Mouse (Mus musculus) forebrain, embryonic 13.5 days (tissue): Measurements from ENCODE around the gene Cant1. TPM values are rescaled to one million over a fixed set of nuclear protein-coding genes. Genes with fewer than 3 reads are reported as not detected.

Experiments used
- ATAC-seq: fragments of 200-750 bp; cut with Nextera tagmentation; 2 replicates; pipeline ENCODE4 v1.8.0; 2017
- H3K27ac ChIP-seq: fragments of 300-500 bp; sonication (generic); 2 replicates; pipeline ENCODE4 v1.5.1; 2015; ENCODE audit warnings: inconsistent platforms, mild to moderate bottlenecking, moderate library complexity
- H3K27me3 ChIP-seq: fragments of 300-500 bp; sonication (generic); 2 replicates; pipeline ENCODE4 v1.6.1; 2015; ENCODE audit warnings: mild to moderate bottlenecking, inconsistent platforms
- H3K36me3 ChIP-seq: fragments of 300-500 bp; sonication (generic); 2 replicates; pipeline ENCODE4 v1.6.1; 2015; ENCODE audit warnings: mild to moderate bottlenecking, inconsistent platforms; ENCODE audit not compliant: poor library complexity, severe bottlenecking
- H3K4me1 ChIP-seq: fragments of 300-500 bp; sonication (generic); 2 replicates; pipeline ENCODE4 v1.6.1; 2015; ENCODE audit warnings: inconsistent platforms
- H3K4me2 ChIP-seq: fragments of 300-500 bp; sonication (generic); 2 replicates; pipeline ENCODE4 v1.6.1; 2015; ENCODE audit warnings: inconsistent platforms, mild to moderate bottlenecking, moderate library complexity
- H3K4me3 ChIP-seq: fragments of 300-500 bp; sonication (generic); 2 replicates; pipeline ENCODE4 v1.5.1; 2015; ENCODE audit warnings: mild to moderate bottlenecking, inconsistent platforms
- H3K9ac ChIP-seq: fragments of 300-500 bp; sonication (generic); 2 replicates; pipeline ENCODE4 v1.6.1; 2015; ENCODE audit warnings: mild to moderate bottlenecking, inconsistent platforms
- H3K9me3 ChIP-seq: fragments of 300-500 bp; sonication (generic); replicated peaks from 2 replicates; pipeline ENCODE4 v1.6.1; 2016; ENCODE audit warnings: inconsistent platforms
- WGBS: fragments of 180-500 bp; shearing (Covaris S2); methylation state at CpG from one replicate; pipeline ENCODE4 v1.1.7; 2015; 5-methylcytosine and 5-hydroxymethylcytosine counted together
- polyA plus RNA-seq: library from polyadenylated mRNA; unstranded; fragments of >200 nt; fragmentation: Nextera tagmentation; extraction: Ambion mirVana; gene quantifications from 2 replicates; pipeline ENCODE4 v1.2.1, GENCODE M21; 2015

The Cant1 gene
- polyA plus RNA-seq, 1 experiment from 2014 or later: 20.3 TPM

DNA sequence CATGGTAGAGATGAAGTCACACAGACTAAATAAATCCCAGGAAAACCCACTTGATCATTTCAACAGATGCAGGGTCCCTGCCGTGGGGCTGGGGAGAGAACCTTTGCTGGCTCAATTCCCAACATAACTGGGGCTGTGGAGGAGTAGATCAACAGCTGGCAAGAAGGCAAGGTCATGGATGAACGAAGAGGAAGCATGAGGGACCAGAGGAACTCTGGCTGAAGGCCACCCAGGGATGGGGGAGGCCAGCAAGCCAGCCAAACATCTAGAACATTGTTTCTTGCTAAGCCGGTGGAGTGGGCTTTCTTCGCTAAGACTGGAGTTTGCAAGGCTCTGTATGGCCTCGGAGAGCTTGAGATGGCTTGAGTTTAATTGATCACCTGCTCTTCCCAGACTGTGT, 43.0 kb downstream of the Cant1 start:
- Histone ChIP-seq H3K4me1 (peaks cover 9% of the 10 kb centered on the region; the same call in 1 of the 2 replicates), H3K9ac (no peak overlapping the region), H3K9me3 (no peaks in the 10 kb centered on the region), H3K27ac (no peak overlapping the region), H3K27me3 (no peaks in the 10 kb centered on the region), H3K4me2 (no peak overlapping the region), H3K4me3 (no peak overlapping the region), H3K36me3 (no peaks in the 10 kb centered on the region)
- 88% methylated on average over 5 of the region's 5 CpGs for WGBS
- ATAC-seq: no peak

DNA sequence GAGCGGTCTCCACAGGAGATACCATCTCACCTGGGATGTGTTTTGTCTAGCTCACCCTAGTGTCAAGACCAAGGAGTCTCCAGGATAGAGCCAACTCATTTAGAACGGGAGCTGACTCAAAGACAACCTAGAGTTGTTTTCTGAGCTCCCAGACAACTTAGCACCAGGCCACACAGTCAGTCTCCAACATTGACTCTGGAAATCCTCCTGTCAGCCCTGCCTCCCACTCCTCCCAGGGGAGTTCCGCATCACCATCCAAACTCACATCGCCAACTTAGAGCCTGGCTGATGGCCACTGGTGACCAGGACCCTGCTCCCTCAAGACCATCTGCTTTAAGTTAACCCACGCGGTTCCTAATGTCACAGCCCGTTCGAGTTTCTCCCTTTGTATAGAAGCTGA, 43.4 kb downstream of the Cant1 start:
- WGBS: 92% methylated on average over 8 of the region's 8 CpGs
- no peaks in the 10 kb centered on the region for H3K36me3 ChIP-seq
- H3K4me2 ChIP-seq: no peak overlapping the region
- H3K9me3 ChIP-seq: no peaks in the 10 kb centered on the region
- H3K9ac ChIP-seq: no peak overlapping the region
- no peak for ATAC-seq
- peaks cover 9% of the 10 kb centered on the region; the same call in 1 of the 2 replicates for H3K4me1 ChIP-seq
- H3K4me3 ChIP-seq: no peak overlapping the region
- H3K27ac ChIP-seq: no peak overlapping the region
- H3K27me3 ChIP-seq: no peaks in the 10 kb centered on the region

DNA sequence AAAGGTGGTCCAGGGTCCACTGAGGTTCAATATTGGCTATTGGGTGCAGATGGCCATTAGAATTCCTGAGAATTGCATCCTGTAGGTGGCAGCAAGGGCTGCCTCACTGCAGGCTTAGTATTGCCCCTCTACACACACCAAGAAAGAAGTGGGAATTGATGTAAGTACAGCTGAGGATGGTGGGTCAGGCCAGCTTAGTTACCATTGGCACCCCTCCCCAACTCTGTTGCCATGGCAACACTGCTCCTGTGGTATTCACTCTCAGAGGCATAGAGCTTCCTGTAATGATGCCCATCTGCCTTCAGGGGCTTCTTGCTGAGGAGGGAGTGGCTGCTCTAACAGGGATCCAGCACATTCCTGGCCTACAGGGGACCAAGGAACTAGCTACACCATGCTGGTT, 43.9 kb downstream of the Cant1 start:
- H3K9ac ChIP-seq: no peak overlapping the region
- no peak overlapping the region for H3K4me2 ChIP-seq
- H3K36me3 ChIP-seq: no peaks in the 10 kb centered on the region
- no peaks in the 10 kb centered on the region for H3K27me3 ChIP-seq
- H3K9me3 ChIP-seq: no peaks in the 10 kb centered on the region
- ATAC-seq: no peak
- no peak overlapping the region for H3K4me3 ChIP-seq
- H3K27ac ChIP-seq: no peak overlapping the region
- peaks cover 9% of the 10 kb centered on the region; the same call in 1 of the 2 replicates for H3K4me1 ChIP-seq

DNA sequence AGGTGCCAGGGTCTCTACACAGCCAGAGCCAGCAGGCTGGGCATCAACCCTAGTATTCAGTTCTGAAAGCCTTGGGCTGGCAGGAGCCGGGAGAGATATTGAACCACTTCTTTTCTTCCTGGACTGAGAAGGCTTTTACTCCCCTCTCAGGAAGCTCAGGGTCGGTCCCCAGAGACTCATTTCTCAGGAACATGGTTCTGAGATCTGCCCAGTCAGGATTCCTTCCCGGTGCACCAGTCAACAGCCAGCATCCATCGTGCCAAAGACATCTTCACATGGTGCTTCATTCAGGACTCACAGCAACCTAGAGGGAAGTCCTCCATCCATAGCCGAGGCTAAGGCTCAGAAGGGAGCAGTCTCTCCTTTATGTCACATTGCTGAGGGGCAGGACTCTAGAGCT, 44.4 kb downstream of the Cant1 start:
- no peak overlapping the region for H3K27ac ChIP-seq
- no peak overlapping the region for H3K4me3 ChIP-seq
- no peaks in the 10 kb centered on the region for H3K9me3 ChIP-seq
- no peaks in the 10 kb centered on the region for H3K27me3 ChIP-seq
- no peak overlapping the region for H3K4me2 ChIP-seq
- peaks cover 9% of the 10 kb centered on the region; the same call in 1 of the 2 replicates for H3K4me1 ChIP-seq
- no peaks in the 10 kb centered on the region for H3K36me3 ChIP-seq
- no peak overlapping the region for H3K9ac ChIP-seq
- WGBS: 72% methylated on average over 5 of the region's 5 CpGs
- no peak for ATAC-seq

DNA sequence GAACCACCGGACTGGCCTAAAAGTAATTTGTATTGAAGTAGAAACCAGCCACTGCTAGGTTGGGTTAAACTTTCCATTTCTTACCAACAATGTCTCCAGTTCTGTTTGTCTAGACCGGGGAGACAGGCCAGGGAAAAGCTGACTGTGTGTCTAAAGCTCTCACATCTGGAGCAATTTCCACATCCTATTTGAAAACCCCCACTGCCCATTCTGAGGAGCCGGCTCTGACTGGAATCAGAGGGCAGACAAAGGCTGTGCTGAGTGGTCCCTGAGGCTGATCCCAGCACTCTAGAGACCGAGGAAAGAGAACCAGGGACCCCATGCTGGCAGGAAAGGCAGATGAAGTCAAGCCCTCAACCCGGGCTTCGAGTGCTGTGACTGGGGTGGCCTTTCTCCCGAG, 46.2 kb downstream of the Cant1 start:
- Histone ChIP-seq H3K27ac (no peak overlapping the region), H3K4me1 (peaks cover 9% of the 10 kb centered on the region; the same call in 1 of the 2 replicates), H3K4me3 (no peak overlapping the region), H3K9me3 (no peaks in the 10 kb centered on the region), H3K9ac (no peak overlapping the region), H3K4me2 (no peak overlapping the region), H3K27me3 (no peaks in the 10 kb centered on the region), H3K36me3 (no peaks in the 10 kb centered on the region)
- ATAC-seq: no peak
- 45% methylated on average over 7 of the region's 7 CpGs for WGBS

DNA sequence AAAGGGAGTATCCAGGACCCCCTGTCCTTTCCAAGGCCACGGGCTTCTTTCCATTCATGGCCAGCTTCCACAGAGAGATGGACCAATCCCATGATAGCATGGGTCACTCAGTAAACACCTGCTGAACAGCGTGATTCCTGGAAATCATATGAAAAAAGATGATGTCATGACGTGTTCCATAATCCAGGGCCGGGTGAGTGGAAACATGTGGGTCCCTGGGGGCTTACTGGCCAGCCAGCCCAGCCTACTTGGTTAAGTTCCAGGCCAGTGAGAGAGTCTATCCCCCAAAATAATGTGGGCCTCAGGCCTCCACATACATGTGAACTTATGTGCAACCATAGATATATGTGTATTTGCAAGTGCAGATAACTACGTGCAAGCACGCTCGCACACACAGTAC, 47.0 kb downstream of the Cant1 start:
- no peak overlapping the region for H3K27ac ChIP-seq
- no peaks in the 10 kb centered on the region for H3K27me3 ChIP-seq
- ATAC-seq: no peak
- H3K36me3 ChIP-seq: no peaks in the 10 kb centered on the region
- H3K4me1 ChIP-seq: peaks cover 9% of the 10 kb centered on the region; the same call in 1 of the 2 replicates
- H3K4me2 ChIP-seq: no peak overlapping the region
- H3K4me3 ChIP-seq: no peak overlapping the region
- H3K9ac ChIP-seq: no peak overlapping the region
- no peaks in the 10 kb centered on the region for H3K9me3 ChIP-seq
- 90% methylated on average over 7 of the region's 7 CpGs for WGBS

DNA sequence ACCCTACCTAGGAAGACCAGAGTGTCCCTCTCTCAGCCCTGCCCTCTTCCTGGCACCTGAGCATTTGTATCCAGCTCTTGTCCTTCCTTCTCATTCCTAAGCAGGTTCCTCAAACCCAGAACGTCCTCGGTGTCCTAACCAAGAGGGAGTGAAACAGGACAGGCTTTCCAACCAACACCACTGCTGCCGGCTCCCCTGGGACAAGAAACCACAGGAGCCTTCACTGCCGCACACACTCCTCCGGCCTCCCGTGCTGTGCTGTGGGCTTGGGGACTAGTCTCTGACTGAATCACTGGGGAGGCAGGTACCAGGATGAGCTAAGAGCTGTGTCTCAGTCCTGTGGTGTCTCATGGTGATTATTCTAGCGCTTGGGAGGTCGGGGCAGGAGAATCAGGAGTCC, 49.2 kb downstream of the Cant1 start:
- H3K9me3 ChIP-seq: no peaks in the 10 kb centered on the region
- no peak for ATAC-seq
- no peaks in the 10 kb centered on the region for H3K27me3 ChIP-seq

DNA sequence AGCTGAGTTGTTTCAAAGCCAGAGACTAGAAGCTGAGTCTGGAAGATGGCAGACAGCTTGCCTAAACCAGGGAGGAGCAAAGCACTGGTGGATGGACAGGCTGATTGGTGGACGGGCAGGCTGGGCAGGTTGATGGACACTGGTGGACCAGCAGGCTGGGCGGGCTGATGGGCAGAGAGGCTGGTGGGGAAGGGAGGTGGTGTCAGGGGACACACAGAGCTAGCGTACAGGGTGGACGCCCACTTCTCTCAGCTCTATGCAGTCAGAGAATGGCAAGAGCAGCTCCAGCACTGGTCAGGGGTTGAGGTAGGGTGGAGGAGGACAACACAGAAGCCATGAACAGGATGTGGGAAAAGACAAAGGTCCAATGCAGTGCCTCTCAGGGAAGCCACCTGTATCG, 49.6 kb downstream of the Cant1 start:
- Histone ChIP-seq H3K36me3 (no peaks in the 10 kb centered on the region), H3K9me3 (no peaks in the 10 kb centered on the region), H3K27ac (no peak overlapping the region), H3K4me3 (no peak overlapping the region), H3K27me3 (no peaks in the 10 kb centered on the region), H3K4me2 (no peak overlapping the region), H3K4me1 (no peaks in the 10 kb centered on the region), H3K9ac (no peak overlapping the region)
- no peak for ATAC-seq
- WGBS: 86% methylated on average over 5 of the region's 5 CpGs

More for the DNA sequence above, 49.2 kb downstream of the Cant1 start:
- Histone ChIP-seq H3K36me3 (no peaks in the 10 kb centered on the region), H3K4me3 (no peak overlapping the region), H3K4me1 (0 out of 2 replicates have a peak, but pooled peaks cover under 1% of the 10 kb centered on the region), H3K9ac (no peak overlapping the region), H3K4me2 (no peak overlapping the region), H3K27ac (no peak overlapping the region)
- WGBS: 78% methylated on average over 8 of the region's 8 CpGs

DNA sequence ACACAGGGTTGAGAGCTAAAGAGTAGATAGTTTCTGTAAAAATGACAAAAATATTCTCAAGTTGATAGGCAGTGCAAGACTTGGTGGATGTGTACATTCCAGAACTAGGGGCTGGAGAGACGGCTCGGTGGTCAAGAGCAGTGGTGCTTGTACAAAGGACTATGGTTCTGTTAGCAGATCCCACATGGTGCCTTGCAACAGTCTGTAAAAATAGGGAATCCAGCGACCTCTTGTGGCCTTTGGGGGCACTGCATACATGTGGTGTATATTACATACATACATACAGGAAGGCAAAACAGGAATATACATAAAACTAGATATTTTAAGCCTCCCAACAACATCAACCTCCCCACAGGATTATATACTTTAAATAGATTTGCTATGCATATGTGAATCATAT, 50.6 kb downstream of the Cant1 start:
- Histone ChIP-seq H3K9me3 (no peaks in the 10 kb centered on the region), H3K27me3 (0 out of 2 replicates have a peak, but pooled peaks cover 5% of the 10 kb centered on the region), H3K4me2 (no peak overlapping the region), H3K4me3 (no peak overlapping the region), H3K9ac (no peak overlapping the region), H3K36me3 (no peaks in the 10 kb centered on the region), H3K4me1 (peaks cover 2% of the 10 kb centered on the region; the same call in 1 of the 2 replicates), H3K27ac (no peak overlapping the region)
- 59% methylated on average over 3 of the region's 3 CpGs for WGBS
- ATAC-seq: no peak

DNA sequence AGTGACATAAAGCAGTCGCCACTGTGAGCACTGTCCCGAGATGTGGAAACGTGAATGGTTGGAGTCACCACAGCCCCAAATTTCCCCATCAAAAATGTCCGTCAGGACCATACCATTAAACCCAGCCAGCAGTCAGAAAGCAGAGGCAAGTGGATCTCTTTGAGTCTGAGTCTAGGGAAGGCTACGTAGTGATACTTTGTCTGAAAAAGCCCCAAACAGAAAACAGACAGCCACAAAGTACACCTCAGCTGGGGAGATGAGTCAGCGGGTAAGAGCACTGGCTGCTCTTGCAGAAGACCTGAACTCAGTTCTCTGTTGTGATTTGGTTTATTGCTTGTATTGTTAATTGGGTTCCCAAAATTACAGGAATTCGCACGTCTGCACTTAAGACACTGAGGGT, 52.3 kb downstream of the Cant1 start:
- Histone ChIP-seq H3K9me3 (no peaks in the 10 kb centered on the region), H3K9ac (no peak overlapping the region), H3K36me3 (no peaks in the 10 kb centered on the region), H3K27ac (no peak overlapping the region), H3K4me3 (no peak overlapping the region), H3K4me1 (peaks cover 7% of the 10 kb centered on the region; the same call in 1 of the 2 replicates), H3K4me2 (no peak overlapping the region), H3K27me3 (0 out of 2 replicates have a peak, but pooled peaks cover 5% of the 10 kb centered on the region)
- 84% methylated on average over 8 of the region's 8 CpGs for WGBS
- ATAC-seq: no peak

DNA sequence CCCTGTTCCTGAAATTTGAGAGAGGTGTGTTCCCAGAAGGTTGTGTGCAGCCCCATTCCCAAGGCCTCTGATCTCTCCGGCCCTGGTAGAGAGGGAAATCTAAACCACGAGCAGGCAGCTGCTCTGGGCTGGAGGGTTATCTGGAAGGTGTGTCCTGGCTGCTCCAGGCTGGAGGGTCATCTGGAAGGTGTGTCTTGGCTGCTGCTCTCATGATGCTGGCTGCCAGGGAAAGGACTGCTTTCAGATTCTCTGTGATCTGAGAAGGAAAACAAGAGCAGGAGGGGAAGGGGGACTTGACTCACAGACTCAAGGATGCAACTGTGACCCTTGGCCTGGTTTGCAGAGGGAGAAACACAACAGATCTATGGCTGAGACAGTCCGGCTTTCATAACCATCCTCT, 52.8 kb downstream of the Cant1 start:
- 71% methylated on average over 3 of the region's 3 CpGs for WGBS
- no peak overlapping the region for H3K9ac ChIP-seq

DNA sequence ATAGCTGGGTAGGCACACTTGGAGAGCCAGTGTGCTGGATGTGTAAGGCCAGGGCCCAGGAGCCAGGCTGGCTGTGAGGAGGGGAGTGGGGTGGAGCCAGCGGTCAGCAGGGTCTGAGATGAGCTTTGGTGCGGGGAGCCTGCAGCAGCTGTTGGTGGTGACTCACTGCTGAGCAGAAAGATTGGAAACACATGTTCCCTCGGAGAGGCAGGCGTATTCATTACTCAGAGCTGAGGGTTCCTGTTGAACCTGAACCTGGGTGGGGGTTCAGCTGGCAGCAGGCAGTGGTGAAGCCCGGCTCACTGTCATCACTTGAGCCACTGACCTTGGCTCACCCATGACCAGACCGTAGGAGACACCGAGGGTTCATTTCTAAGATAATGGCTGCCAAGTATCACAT, 53.7 kb downstream of the Cant1 start:
- Histone ChIP-seq H3K4me3 (no peak overlapping the region), H3K27ac (no peak overlapping the region)
- 86% methylated on average over 7 of the region's 7 CpGs for WGBS

More for the DNA sequence above, 52.8 kb downstream of the Cant1 start:
- Histone ChIP-seq H3K4me2 (no peak overlapping the region), H3K9me3 (no peaks in the 10 kb centered on the region), H3K27me3 (0 out of 2 replicates have a peak, but pooled peaks cover 5% of the 10 kb centered on the region), H3K36me3 (no peaks in the 10 kb centered on the region), H3K4me3 (no peak overlapping the region), H3K4me1 (peaks cover 7% of the 10 kb centered on the region; the same call in 1 of the 2 replicates), H3K27ac (no peak overlapping the region)
- no peak for ATAC-seq

DNA sequence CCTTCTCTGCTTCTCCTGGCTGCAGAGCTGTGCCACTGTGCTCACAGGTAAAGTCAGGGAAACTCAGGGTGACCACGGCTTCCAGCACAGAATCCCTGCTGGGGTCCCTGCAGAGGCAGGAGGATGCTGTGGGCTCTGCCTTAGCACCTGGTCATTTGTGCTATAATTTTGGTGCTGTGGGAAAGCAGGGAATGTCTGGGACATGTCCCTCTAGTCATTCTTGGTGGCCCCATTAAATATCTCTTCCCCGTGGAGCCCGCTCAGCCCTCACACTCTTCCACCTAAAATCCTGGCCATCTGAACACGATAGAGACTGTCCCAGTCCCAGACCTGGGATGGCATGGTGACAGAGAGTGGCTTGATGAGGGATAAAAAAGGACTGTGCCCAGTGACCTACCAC, 54.9 kb downstream of the Cant1 start:
- no peak overlapping the region for H3K4me3 ChIP-seq
- no peak overlapping the region for H3K4me2 ChIP-seq
- H3K27ac ChIP-seq: no peak overlapping the region
- no peak for ATAC-seq
- H3K4me1 ChIP-seq: peaks cover 16% of the 10 kb centered on the region; the same call in 1 of the 2 replicates
- 0 out of 2 replicates have a peak, but pooled peaks cover 5% of the 10 kb centered on the region for H3K27me3 ChIP-seq
- H3K9ac ChIP-seq: no peak overlapping the region
- H3K9me3 ChIP-seq: no peaks in the 10 kb centered on the region
- H3K36me3 ChIP-seq: no peaks in the 10 kb centered on the region
- WGBS: 85% methylated on average over 4 of the region's 4 CpGs

More for the DNA sequence above, 53.7 kb downstream of the Cant1 start:
- no peak for ATAC-seq
- peaks cover 16% of the 10 kb centered on the region; the same call in 1 of the 2 replicates for H3K4me1 ChIP-seq
- H3K9me3 ChIP-seq: no peaks in the 10 kb centered on the region
- H3K36me3 ChIP-seq: no peaks in the 10 kb centered on the region
- H3K4me2 ChIP-seq: no peak overlapping the region
- H3K27me3 ChIP-seq: 0 out of 2 replicates have a peak, but pooled peaks cover 5% of the 10 kb centered on the region
- H3K9ac ChIP-seq: no peak overlapping the region
